Mouse (Mus musculus): ENCODE results near the gene Srrm4. TPM values are rescaled to one million over a fixed set of nuclear protein-coding genes. Genes with fewer than 3 reads are reported as not detected.

Srrm4 gene
- polyA plus RNA-seq, 1 experiment from 2014 or later: 0.09 TPM

DNA sequence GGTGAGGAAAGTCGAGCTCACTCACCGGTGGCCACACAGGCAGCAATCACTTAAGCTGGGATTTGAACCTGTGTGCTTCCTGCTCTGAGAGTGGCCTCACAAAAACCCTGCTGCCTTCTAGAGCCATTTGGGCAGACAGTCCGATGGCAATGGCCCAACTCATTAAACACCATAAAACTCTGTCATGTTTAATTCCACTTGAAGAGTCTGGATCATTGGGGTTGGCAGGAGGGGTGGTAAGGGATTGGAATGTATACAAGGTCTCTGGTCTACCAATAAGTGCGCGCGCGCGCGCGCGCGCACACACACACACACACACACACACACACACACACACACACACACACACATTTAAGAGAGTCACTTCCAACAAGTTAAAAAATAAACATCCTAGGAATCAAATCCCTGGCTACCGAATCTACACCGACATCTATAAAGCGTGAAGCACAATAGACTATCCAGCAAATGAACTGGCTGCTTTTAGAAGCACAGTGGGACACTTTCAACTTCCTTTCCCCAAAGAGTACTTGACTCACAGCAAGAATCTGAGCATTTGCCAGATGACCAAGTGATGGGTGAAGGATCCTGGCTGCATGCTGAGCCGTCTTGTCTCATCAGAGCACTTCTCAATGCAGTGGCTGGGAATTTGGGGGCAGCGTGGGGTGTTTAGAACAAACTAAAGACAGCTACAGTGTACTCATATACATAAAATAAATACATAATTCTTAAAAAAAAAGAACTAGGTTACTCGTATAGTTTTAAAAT is 112.8 kb downstream of the Srrm4 start:
- no peaks in the 10 kb centered on the region for H3K4me1 ChIP-seq (ENCODE audit: control insufficient read depth, insufficient read depth, low read length)
- DNase-seq (ENCODE audit: low spot score) (no peak), ATAC-seq (ENCODE audit: insufficient number of reproducible peaks, low FRiP score, low TSS enrichment, low read depth) (no peak)
- 89% methylated on average over 18 of the region's 18 CpGs for WGBS
- no peaks in the 10 kb centered on the region for H3K27me3 ChIP-seq (ENCODE audit: control insufficient read depth, insufficient read depth, low read length)
- H3K9ac ChIP-seq (ENCODE audit: low read length): no peak overlapping the region
- H3K4me3 ChIP-seq (ENCODE audit: low read depth, low read length): no peak overlapping the region
- no peaks in the 10 kb centered on the region for H3K9me3 ChIP-seq (ENCODE audit: control insufficient read depth, low read length)
- no peak overlapping the region for H3K27ac ChIP-seq (replicated peaks; ENCODE audit: low read depth, low read length)
- no peak overlapping the region for H3K4me2 ChIP-seq (ENCODE audit: low read depth, severe bottlenecking)
- H3K36me3 ChIP-seq (ENCODE audit: control insufficient read depth, insufficient read depth, low read length): no peaks in the 10 kb centered on the region

DNA sequence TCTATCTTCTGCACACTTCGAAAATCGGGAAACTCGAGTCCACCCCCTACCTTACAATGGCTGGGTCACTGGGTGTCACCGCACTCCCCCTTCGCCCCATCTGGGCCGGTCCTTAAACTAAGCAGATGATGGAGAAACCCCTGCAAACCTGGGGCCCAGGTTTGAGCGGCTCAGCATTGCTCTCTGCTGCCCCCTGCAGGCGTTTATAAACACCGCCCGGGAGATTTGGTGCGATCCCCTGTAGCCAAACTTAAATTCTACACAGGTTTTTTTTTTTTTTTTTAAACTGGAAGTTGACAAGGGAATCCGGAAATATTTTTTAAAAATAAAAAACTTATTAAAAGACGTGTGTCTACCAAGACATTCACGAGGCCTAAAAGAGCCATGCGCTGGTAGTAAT is 115.6 kb downstream of the Srrm4 start:
- no peaks in the 10 kb centered on the region for H3K36me3 ChIP-seq (ENCODE audit: control insufficient read depth, insufficient read depth, low read length)

DNA sequence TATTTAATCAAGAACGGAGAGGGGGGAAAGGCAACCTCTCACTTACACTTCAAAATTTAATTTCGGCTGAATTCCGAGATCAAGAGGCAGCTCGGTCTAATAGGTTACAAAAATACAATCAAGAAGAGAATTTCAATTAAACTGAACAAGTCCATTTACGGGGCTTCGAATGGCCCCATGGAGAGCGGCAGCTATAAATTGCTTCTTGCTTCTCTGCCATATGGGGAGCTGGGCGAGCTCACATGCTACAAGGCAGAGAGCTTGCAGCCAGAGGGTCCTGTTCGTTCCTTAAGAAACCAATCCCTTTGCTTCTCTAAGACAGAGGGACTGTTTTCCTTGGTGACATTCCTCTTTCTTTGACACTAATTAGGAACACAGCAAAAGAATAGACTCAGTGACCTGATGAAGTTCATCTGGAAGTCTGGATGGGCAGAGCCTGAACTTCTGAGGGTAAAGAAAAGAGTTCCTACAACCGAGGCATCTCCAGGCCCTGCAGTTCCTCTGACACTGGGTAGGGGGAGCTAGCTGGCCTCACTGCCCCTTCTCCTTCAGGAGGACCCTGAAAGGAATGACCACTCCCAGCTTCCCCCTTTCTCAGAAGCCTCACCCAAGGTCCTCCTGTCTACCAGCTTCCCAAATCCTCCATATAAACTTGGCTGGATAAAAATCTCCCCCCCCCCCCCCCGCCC is 130.1 kb downstream of the Srrm4 start:
- H3K27me3 ChIP-seq (ENCODE audit: control insufficient read depth, insufficient read depth, low read length): no peaks in the 10 kb centered on the region
- H3K4me1 ChIP-seq (ENCODE audit: control insufficient read depth, insufficient read depth, low read length): peaks cover 6% of the 10 kb centered on the region; the same call in 1 of the 2 replicates
- no peak overlapping the region for H3K4me3 ChIP-seq (ENCODE audit: low read depth, low read length)
- no peak overlapping the region for H3K27ac ChIP-seq (replicated peaks; ENCODE audit: low read depth, low read length)
- H3K9me3 ChIP-seq (ENCODE audit: control insufficient read depth, low read length): no peaks in the 10 kb centered on the region
- no peak overlapping the region for H3K4me2 ChIP-seq (ENCODE audit: low read depth, severe bottlenecking)
- no peak overlapping the region for H3K9ac ChIP-seq (ENCODE audit: low read length)
- ATAC-seq (ENCODE audit: insufficient number of reproducible peaks, low FRiP score, low TSS enrichment, low read depth) (no peak), DNase-seq (ENCODE audit: low spot score) (peak; percentile 63)
- no peaks in the 10 kb centered on the region for H3K36me3 ChIP-seq (ENCODE audit: control insufficient read depth, insufficient read depth, low read length)
- 28% methylated on average over 11 of the region's 11 CpGs for WGBS

More for the DNA sequence above, 115.6 kb downstream of the Srrm4 start:
- Histone ChIP-seq H3K9ac (ENCODE audit: low read length) (no peak overlapping the region), H3K4me1 (ENCODE audit: control insufficient read depth, insufficient read depth, low read length) (no peaks in the 10 kb centered on the region), H3K27ac (replicated peaks; ENCODE audit: low read depth, low read length) (no peak overlapping the region), H3K9me3 (ENCODE audit: control insufficient read depth, low read length) (no peaks in the 10 kb centered on the region), H3K27me3 (ENCODE audit: control insufficient read depth, insufficient read depth, low read length) (no peaks in the 10 kb centered on the region), H3K4me3 (ENCODE audit: low read depth, low read length) (no peak overlapping the region), H3K4me2 (ENCODE audit: low read depth, severe bottlenecking) (no peak overlapping the region)
- DNase-seq (ENCODE audit: low spot score) (peak; percentile 81), ATAC-seq (ENCODE audit: insufficient number of reproducible peaks, low FRiP score, low TSS enrichment, low read depth) (0 out of 2 replicates have a peak, but pooled peaks have one; percentile 39)
- 14% methylated on average over 15 of the region's 15 CpGs for WGBS

DNA sequence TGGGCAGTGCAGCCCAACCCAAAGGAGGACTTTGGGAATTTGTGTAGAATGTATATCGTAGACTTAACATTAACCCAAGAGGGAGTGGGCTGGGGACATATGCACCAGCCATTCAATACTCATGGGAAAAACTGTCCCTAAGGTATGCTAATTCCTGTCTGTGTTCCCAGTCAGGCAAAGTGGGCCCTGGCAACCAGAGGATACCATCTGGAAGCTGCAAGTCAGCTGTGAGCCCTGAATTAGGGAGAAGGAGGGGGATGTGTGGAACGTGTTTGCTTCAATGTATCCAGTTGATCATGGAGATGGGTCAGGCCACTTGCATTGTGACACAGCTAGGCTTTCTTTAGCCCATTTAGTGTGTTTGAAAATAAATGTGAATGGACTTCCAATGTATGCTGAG is 131.6 kb downstream of the Srrm4 start:
- DNase-seq (ENCODE audit: low spot score) (no peak), ATAC-seq (ENCODE audit: insufficient number of reproducible peaks, low FRiP score, low TSS enrichment, low read depth) (no peak)
- Histone ChIP-seq H3K27ac (replicated peaks; ENCODE audit: low read depth, low read length) (no peak overlapping the region), H3K27me3 (ENCODE audit: control insufficient read depth, insufficient read depth, low read length) (no peaks in the 10 kb centered on the region), H3K4me2 (ENCODE audit: low read depth, severe bottlenecking) (no peak overlapping the region), H3K36me3 (ENCODE audit: control insufficient read depth, insufficient read depth, low read length) (no peaks in the 10 kb centered on the region), H3K4me1 (ENCODE audit: control insufficient read depth, insufficient read depth, low read length) (peaks cover 6% of the 10 kb centered on the region; the same call in 1 of the 2 replicates), H3K9ac (ENCODE audit: low read length) (no peak overlapping the region), H3K4me3 (ENCODE audit: low read depth, low read length) (no peak overlapping the region), H3K9me3 (ENCODE audit: control insufficient read depth, low read length) (no peaks in the 10 kb centered on the region)
- WGBS: 79% methylated on average over 2 of the region's 2 CpGs

DNA sequence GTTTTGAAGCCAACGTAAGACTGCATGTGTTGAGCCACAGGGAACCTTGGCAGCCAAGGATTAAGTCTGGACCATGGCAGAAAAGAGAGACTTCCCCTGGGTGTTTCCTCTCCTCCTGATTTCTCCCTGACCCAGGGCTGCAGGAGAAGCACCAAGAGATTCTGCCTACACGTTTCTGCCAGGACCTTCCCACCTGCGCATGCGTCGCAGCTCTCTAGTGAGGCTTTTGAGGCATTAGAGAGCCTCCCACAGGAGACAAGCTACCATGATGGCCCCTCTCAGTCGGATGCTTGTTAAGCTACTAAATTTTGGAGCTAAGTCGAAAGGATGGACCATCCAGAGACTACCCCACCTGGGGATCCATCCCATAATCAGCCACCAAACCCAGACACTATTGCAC is 133.8 kb downstream of the Srrm4 start:
- H3K9me3 ChIP-seq (ENCODE audit: control insufficient read depth, low read length): no peaks in the 10 kb centered on the region
- H3K4me3 ChIP-seq (ENCODE audit: low read depth, low read length): no peak overlapping the region
- ATAC-seq (ENCODE audit: insufficient number of reproducible peaks, low FRiP score, low TSS enrichment, low read depth) (no peak), DNase-seq (ENCODE audit: low spot score) (no peak)
- H3K4me1 ChIP-seq (ENCODE audit: control insufficient read depth, insufficient read depth, low read length): peaks cover 6% of the 10 kb centered on the region; the same call in 1 of the 2 replicates
- H3K9ac ChIP-seq (ENCODE audit: low read length): no peak overlapping the region
- 0 out of 2 replicates have a peak, but pooled peaks cover 2% of the 10 kb centered on the region for H3K27me3 ChIP-seq (ENCODE audit: control insufficient read depth, insufficient read depth, low read length)
- 84% methylated on average over 7 of the region's 7 CpGs for WGBS
- H3K4me2 ChIP-seq (ENCODE audit: low read depth, severe bottlenecking): no peak overlapping the region
- no peaks in the 10 kb centered on the region for H3K36me3 ChIP-seq (ENCODE audit: control insufficient read depth, insufficient read depth, low read length)
- H3K27ac ChIP-seq (replicated peaks; ENCODE audit: low read depth, low read length): no peak overlapping the region

DNA sequence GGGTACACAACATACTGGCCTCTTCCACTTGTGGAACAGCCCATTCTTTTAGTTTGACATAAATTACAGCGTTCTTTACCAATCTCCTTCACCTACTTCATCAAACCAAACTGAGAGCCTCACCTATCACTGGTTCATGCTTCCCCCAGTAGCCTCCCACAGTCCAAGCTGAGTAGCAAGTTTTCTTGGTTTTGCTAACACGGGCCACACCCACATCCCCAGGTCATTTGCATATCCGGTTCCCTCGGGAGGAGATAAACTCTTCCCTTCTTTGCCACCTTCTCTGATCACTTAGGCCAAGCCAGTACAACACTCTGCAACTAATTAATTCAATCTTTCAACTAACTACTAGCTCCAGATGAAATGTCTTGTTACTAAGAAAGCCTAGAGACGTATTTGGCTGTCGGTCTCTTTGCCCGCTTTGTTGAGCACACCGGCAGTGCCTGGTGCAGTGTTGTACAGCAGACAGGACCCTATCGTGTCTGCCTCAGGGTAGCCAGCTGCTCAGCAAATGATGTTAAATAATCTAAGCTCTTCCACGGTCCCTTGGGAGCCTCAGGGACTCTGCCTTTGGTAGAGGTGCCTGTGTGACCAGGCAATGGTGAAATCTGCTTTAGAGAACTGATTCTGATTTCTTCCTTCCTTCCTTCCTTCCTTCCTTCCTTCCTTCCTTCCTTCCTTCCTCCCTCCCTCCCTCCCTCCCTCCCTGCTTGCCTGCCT is 134.7 kb downstream of the Srrm4 start:
- H3K36me3 ChIP-seq (ENCODE audit: control insufficient read depth, insufficient read depth, low read length): no peaks in the 10 kb centered on the region
- 33% methylated on average over 10 of the region's 10 CpGs for WGBS
- H3K4me2 ChIP-seq (ENCODE audit: low read depth, severe bottlenecking): no peak overlapping the region
- no peak overlapping the region for H3K27ac ChIP-seq (replicated peaks; ENCODE audit: low read depth, low read length)
- H3K9me3 ChIP-seq (ENCODE audit: control insufficient read depth, low read length): no peaks in the 10 kb centered on the region
- H3K9ac ChIP-seq (ENCODE audit: low read length): no peak overlapping the region
- H3K27me3 ChIP-seq (ENCODE audit: control insufficient read depth, insufficient read depth, low read length): 0 out of 2 replicates have a peak, but pooled peaks cover 2% of the 10 kb centered on the region
- H3K4me3 ChIP-seq (ENCODE audit: low read depth, low read length): no peak overlapping the region
- no peak for ATAC-seq (ENCODE audit: insufficient number of reproducible peaks, low FRiP score, low TSS enrichment, low read depth)
- no peak for DNase-seq (ENCODE audit: low spot score)
- peaks cover 4% of the 10 kb centered on the region; the same call in 1 of the 2 replicates for H3K4me1 ChIP-seq (ENCODE audit: control insufficient read depth, insufficient read depth, low read length)

DNA sequence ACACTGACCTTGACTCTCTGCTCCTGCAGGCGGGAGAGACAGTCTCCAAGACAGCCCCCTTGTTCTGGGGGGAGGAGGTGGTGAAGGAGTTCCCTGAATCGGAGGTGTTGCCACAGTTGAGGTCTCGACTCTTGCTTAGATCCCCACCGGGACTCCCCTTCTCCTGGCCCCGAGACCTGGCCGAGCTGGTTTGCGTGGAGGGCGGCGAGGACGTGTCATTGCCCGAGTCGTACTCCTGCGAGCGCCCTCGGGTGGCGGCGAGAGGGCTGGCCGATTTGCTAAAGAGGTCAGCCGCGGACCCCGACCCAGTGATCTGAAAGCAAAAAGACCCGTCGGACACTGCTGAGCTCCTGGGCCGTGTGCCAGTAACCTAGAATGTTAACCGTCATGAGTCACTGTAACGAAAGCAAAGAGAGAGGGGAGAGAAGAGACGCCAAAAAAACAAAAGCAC is 138.2 kb downstream of the Srrm4 start:
- ATAC-seq (ENCODE audit: insufficient number of reproducible peaks, low FRiP score, low TSS enrichment, low read depth): no peak
- Histone ChIP-seq H3K4me2 (ENCODE audit: low read depth, severe bottlenecking) (peak overlapping the region; percentile 48), H3K36me3 (ENCODE audit: control insufficient read depth, insufficient read depth, low read length) (no peaks in the 10 kb centered on the region), H3K9me3 (ENCODE audit: control insufficient read depth, low read length) (no peaks in the 10 kb centered on the region), H3K4me3 (ENCODE audit: low read depth, low read length) (0 out of 2 replicates have a peak overlapping the region, but pooled peaks have one; percentile 0), H3K27me3 (ENCODE audit: control insufficient read depth, insufficient read depth, low read length) (0 out of 2 replicates have a peak, but pooled peaks cover 2% of the 10 kb centered on the region), H3K27ac (replicated peaks; ENCODE audit: low read depth, low read length) (no peak overlapping the region), H3K9ac (ENCODE audit: low read length) (no peak overlapping the region), H3K4me1 (ENCODE audit: control insufficient read depth, insufficient read depth, low read length) (no peaks in the 10 kb centered on the region)
- 4% methylated on average over 27 of the region's 27 CpGs for WGBS
- DNase-seq (ENCODE audit: low spot score): peak; percentile 79

DNA sequence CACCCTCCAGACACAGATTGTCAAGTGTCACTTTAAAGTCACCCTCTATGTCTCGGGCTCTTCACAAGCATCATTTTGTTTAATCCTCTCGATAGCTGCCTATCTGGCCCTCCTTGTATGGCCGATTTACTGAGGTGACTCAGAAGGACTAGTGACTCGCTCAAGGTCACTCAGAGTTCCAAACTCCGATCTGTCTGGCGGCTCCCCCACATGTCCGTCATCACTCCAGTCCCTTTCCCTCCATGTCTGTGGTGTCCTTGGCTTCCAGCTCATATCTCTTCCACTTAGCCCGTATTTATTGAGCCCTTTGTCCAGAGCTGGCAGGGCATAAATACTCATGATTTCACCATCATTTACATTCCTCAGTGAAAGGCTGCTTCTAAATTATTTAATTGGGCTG is 140.7 kb downstream of the Srrm4 start:
- peaks cover 7% of the 10 kb centered on the region for H3K27me3 ChIP-seq (ENCODE audit: control insufficient read depth, insufficient read depth, low read length)
- no peak overlapping the region for H3K27ac ChIP-seq (replicated peaks; ENCODE audit: low read depth, low read length)
- WGBS: 88% methylated on average over 8 of the region's 8 CpGs

More for the DNA sequence above, 140.7 kb downstream of the Srrm4 start:
- no peak overlapping the region for H3K4me3 ChIP-seq (ENCODE audit: low read depth, low read length)
- no peak overlapping the region for H3K9ac ChIP-seq (ENCODE audit: low read length)
- no peaks in the 10 kb centered on the region for H3K36me3 ChIP-seq (ENCODE audit: control insufficient read depth, insufficient read depth, low read length)
- H3K4me1 ChIP-seq (ENCODE audit: control insufficient read depth, insufficient read depth, low read length): no peaks in the 10 kb centered on the region
- DNase-seq (ENCODE audit: low spot score): no peak
- H3K4me2 ChIP-seq (ENCODE audit: low read depth, severe bottlenecking): no peak overlapping the region
- no peaks in the 10 kb centered on the region for H3K9me3 ChIP-seq (ENCODE audit: control insufficient read depth, low read length)
- ATAC-seq (ENCODE audit: insufficient number of reproducible peaks, low FRiP score, low TSS enrichment, low read depth): no peak
